Mouse (Mus musculus) CD4-positive naive resting alpha-beta T cell, adult 57 days (primary cell): ENCODE results near the gene Twist2. TPM values are rescaled to one million over a fixed set of nuclear protein-coding genes. Genes with fewer than 3 reads are reported as not detected.

Source experiments
- total RNA-seq: library from RNA; stranded (reverse); gene quantifications from one replicate; pipeline ENCODE4 v1.2.4, GENCODE M21; 2023

Gene Twist2
- total RNA-seq = not detected

DNA sequence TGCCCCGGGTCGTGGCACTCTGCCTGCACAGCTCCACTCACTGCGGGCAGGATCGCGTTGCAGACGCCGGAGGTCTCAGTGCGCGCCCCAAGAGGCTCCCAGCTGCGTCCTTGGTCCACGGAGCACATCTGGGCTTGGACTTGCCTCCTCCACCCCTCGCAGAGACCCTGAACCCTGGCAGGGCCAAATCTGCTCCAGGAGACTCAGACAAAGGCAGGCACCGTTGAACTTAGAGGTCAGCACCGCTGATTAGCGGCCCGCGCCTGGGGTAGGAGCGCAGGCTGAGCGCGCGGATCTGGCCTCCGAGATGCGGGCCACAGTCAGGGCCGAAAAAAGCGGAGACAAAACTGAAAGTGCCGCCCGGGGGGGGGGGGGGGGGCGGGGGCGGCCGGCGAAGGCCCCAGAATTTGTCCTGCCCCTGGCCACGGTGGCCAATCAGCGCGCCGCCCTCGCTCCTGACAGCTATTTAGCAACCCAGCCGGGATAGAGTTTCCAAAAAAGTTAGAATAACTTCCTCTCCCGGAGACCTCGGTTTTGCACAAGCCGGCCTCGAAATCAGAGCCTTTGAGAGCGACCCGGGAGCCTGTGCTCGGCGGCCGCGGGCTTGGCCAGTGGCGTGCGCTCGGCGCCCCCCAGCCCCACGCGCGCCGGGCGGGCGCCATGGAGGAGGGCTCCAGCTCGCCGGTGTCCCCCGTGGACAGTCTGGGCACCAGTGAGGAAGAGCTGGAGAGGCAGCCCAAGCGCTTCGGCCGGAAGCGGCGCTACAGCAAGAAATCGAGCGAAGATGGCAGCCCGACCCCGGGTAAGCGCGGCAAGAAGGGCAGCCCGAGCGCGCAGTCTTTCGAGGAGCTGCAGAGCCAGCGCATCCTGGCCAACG lies at the start of gene Twist2:
Twist2 (plus strand) TSS at position 495 of the 877 bp plus-strand sequence.

